Mouse (Mus musculus) liver, adult (tissue): ENCODE measurements around the gene Csnk1g2.

Experiments used
- GATA4 ChIP-seq: IDR thresholded peaks from 2 replicates; pipeline ENCODE4 v1.6.1; 2014; ENCODE audit warnings: mild to moderate bottlenecking, low read length; ENCODE audit not compliant: insufficient replicate concordance

The Csnk1g2 gene

GRCm38 (mm10) chr10:80610116-80610785 is 12.4 kb upstream of the Csnk1g2 start:
- no peak for TF ChIP-seq GATA4

GRCm38 (mm10) chr10:80611024-80611423 is 11.6 kb upstream of the Csnk1g2 start:
- TF ChIP-seq GATA4 = no peak

- no peak for TF ChIP-seq GATA4
Observed at GRCm38 (mm10) chr10:80611905-80612304, 10.7 kb upstream of the Csnk1g2 start.

- TF ChIP-seq GATA4 = no peak
Observed at GRCm38 (mm10) chr10:80613821-80614220, 8.8 kb upstream of the Csnk1g2 start.

GRCm38 (mm10) chr10:80614351-80614750 is 8.3 kb upstream of the Csnk1g2 start:
- TF ChIP-seq GATA4 = no peak

- TF ChIP-seq GATA4 = peak; percentile 59; the same call in 1 of the 2 replicates
Observed at GRCm38 (mm10) chr10:80618181-80618580, 4.5 kb upstream of the Csnk1g2 start.

GRCm38 (mm10) chr10:80619465-80620244 is 3.0 kb upstream of the Csnk1g2 start:
- TF ChIP-seq GATA4 = no peak

- TF ChIP-seq GATA4 = no peak
Observed at GRCm38 (mm10) chr10:80620365-80620764, 2.3 kb upstream of the Csnk1g2 start.

GRCm38 (mm10) chr10:80620796-80621689 is 1.6 kb upstream of the Csnk1g2 start:
- TF ChIP-seq GATA4 = no peak

GRCm38 (mm10) chr10:80621690-80621939 is 1.0 kb upstream of the Csnk1g2 start:
- no peak for TF ChIP-seq GATA4

GRCm38 (mm10) chr10:80621940-80622660 is 538 bp upstream of the Csnk1g2 start:
- peak; percentile 44; the same call in 1 of the 2 replicates for TF ChIP-seq GATA4

- no peak for TF ChIP-seq GATA4
Observed at GRCm38 (mm10) chr10:80623457-80624191, 986 bp downstream of the Csnk1g2 start.

- no peak for TF ChIP-seq GATA4
Observed at GRCm38 (mm10) chr10:80625764-80626163, 3.1 kb downstream of the Csnk1g2 start.

- no peak for TF ChIP-seq GATA4
Observed at GRCm38 (mm10) chr10:80627685-80628084, 5.0 kb downstream of the Csnk1g2 start.
